Mouse (Mus musculus): ENCODE measurements around the gene Pop5. TPM values are rescaled to one million over a fixed set of nuclear protein-coding genes. Genes with fewer than 3 reads are reported as not detected.

Gene Pop5
- polyA plus RNA-seq, 1 experiment from 2014 or later = 103 TPM

GRCm38 (mm10) chr5:115220931-115221640 is 14.6 kb upstream of the Pop5 start:
- WGBS = 38% methylated on average over 13 of the region's 13 CpGs
- ATAC-seq (ENCODE audit: low FRiP score) = no peak
- H3K9me3 ChIP-seq = no peaks in the 10 kb centered on the region
- H3K27ac ChIP-seq = no peak overlapping the region
- H3K27me3 ChIP-seq = peaks cover 17% of the 10 kb centered on the region
- H3K9ac ChIP-seq = peak overlapping the region; percentile 40; the same call in 1 of the 2 replicates
- H3K4me2 ChIP-seq = no peak overlapping the region
- H3K36me3 ChIP-seq = no peaks in the 10 kb centered on the region
- peaks cover 14% of the 10 kb centered on the region for H3K4me1 ChIP-seq (replicated peaks)
- no peak overlapping the region for H3K4me3 ChIP-seq

GRCm38 (mm10) chr5:115222485-115222884 is 13.2 kb upstream of the Pop5 start:
- Histone ChIP-seq H3K27me3 (peaks cover 10% of the 10 kb centered on the region), H3K9ac (no peak overlapping the region), H3K27ac (no peak overlapping the region), H3K4me1 (replicated peaks) (peaks cover 14% of the 10 kb centered on the region), H3K9me3 (no peaks in the 10 kb centered on the region), H3K4me2 (no peak overlapping the region), H3K36me3 (no peaks in the 10 kb centered on the region), H3K4me3 (no peak overlapping the region)
- 84% methylated on average over 3 of the region's 3 CpGs for WGBS
- ATAC-seq (ENCODE audit: low FRiP score) = no peak

- Histone ChIP-seq H3K4me1 (replicated peaks) (peaks cover 15% of the 10 kb centered on the region), H3K9me3 (no peaks in the 10 kb centered on the region), H3K36me3 (no peaks in the 10 kb centered on the region), H3K27me3 (peaks cover 41% of the 10 kb centered on the region), H3K9ac (no peak overlapping the region), H3K4me2 (no peak overlapping the region), H3K27ac (no peak overlapping the region), H3K4me3 (no peak overlapping the region)
- ATAC-seq (ENCODE audit: low FRiP score) = 0 out of 2 replicates have a peak, but pooled peaks have one; percentile 27
- 59% methylated on average over 15 of the region's 15 CpGs for WGBS
Observed at GRCm38 (mm10) chr5:115230830-115231551, 4.6 kb upstream of the Pop5 start.

- H3K27ac ChIP-seq = no peak overlapping the region
- H3K4me2 ChIP-seq = no peak overlapping the region
- no peak overlapping the region for H3K9ac ChIP-seq
- H3K36me3 ChIP-seq = no peaks in the 10 kb centered on the region
- 43% methylated on average over 16 of the region's 16 CpGs for WGBS
- no peaks in the 10 kb centered on the region for H3K9me3 ChIP-seq
- no peak for ATAC-seq (ENCODE audit: low FRiP score)
- no peak overlapping the region for H3K4me3 ChIP-seq
- peaks cover 45% of the 10 kb centered on the region for H3K27me3 ChIP-seq
- peaks cover 15% of the 10 kb centered on the region for H3K4me1 ChIP-seq (replicated peaks)
Observed at GRCm38 (mm10) chr5:115231552-115232120, 4.0 kb upstream of the Pop5 start.

- 70% methylated on average over 6 of the region's 6 CpGs for WGBS
- H3K4me1 ChIP-seq (replicated peaks) = peaks cover 18% of the 10 kb centered on the region
- H3K9me3 ChIP-seq = no peaks in the 10 kb centered on the region
- H3K4me3 ChIP-seq = no peak overlapping the region
- no peak overlapping the region for H3K27ac ChIP-seq
- no peaks in the 10 kb centered on the region for H3K36me3 ChIP-seq
- no peak overlapping the region for H3K4me2 ChIP-seq
- H3K27me3 ChIP-seq = peaks cover 45% of the 10 kb centered on the region
- no peak for ATAC-seq (ENCODE audit: low FRiP score)
- H3K9ac ChIP-seq = no peak overlapping the region
Observed at GRCm38 (mm10) chr5:115232516-115232915, 3.1 kb upstream of the Pop5 start.

GRCm38 (mm10) chr5:115233031-115233780 is 2.4 kb upstream of the Pop5 start:
- Histone ChIP-seq H3K27ac (no peak overlapping the region), H3K4me3 (no peak overlapping the region), H3K4me1 (replicated peaks) (peaks cover 22% of the 10 kb centered on the region), H3K36me3 (no peaks in the 10 kb centered on the region), H3K27me3 (peaks cover 45% of the 10 kb centered on the region), H3K9ac (no peak overlapping the region), H3K4me2 (no peak overlapping the region), H3K9me3 (no peaks in the 10 kb centered on the region)
- WGBS = 95% methylated on average over 14 of the region's 14 CpGs
- ATAC-seq (ENCODE audit: low FRiP score) = no peak

- no peaks in the 10 kb centered on the region for H3K9me3 ChIP-seq
- no peak overlapping the region for H3K4me3 ChIP-seq
- H3K27ac ChIP-seq = no peak overlapping the region
- H3K9ac ChIP-seq = no peak overlapping the region
- H3K27me3 ChIP-seq = peaks cover 45% of the 10 kb centered on the region
- peaks cover 33% of the 10 kb centered on the region for H3K4me1 ChIP-seq (replicated peaks)
- no peak overlapping the region for H3K4me2 ChIP-seq
- no peaks in the 10 kb centered on the region for H3K36me3 ChIP-seq
- 53% methylated on average over 6 of the region's 6 CpGs for WGBS
- no peak for ATAC-seq (ENCODE audit: low FRiP score)
Observed at GRCm38 (mm10) chr5:115234519-115234918, 1.1 kb upstream of the Pop5 start.

GRCm38 (mm10) chr5:115235323-115235771 is 289 bp upstream of the Pop5 start:
- Histone ChIP-seq H3K27me3 (peaks cover 50% of the 10 kb centered on the region), H3K4me2 (peak overlapping the region; percentile 71), H3K36me3 (peaks cover 8% of the 10 kb centered on the region), H3K4me3 (peak overlapping the region; percentile 46), H3K27ac (peak overlapping the region; percentile 82), H3K9me3 (no peaks in the 10 kb centered on the region), H3K9ac (peak overlapping the region; percentile 74), H3K4me1 (replicated peaks) (peaks cover 33% of the 10 kb centered on the region)
- WGBS = under 1% methylated on average over 43 of the region's 45 CpGs
- ATAC-seq (ENCODE audit: low FRiP score) = peak; percentile 34

- WGBS = under 1% methylated on average over 87 of the region's 88 CpGs
- Histone ChIP-seq H3K27me3 (peaks cover 29% of the 10 kb centered on the region), H3K36me3 (peaks cover 35% of the 10 kb centered on the region), H3K9ac (peak overlapping the region; percentile 84), H3K4me3 (peak overlapping the region; percentile 85), H3K27ac (peak overlapping the region; percentile 81), H3K4me2 (peak overlapping the region; percentile 93), H3K9me3 (no peaks in the 10 kb centered on the region), H3K4me1 (replicated peaks) (peaks cover 26% of the 10 kb centered on the region)
- peak; percentile 82 for ATAC-seq (ENCODE audit: low FRiP score)
Observed at GRCm38 (mm10) chr5:115237803-115238728, 2.4 kb downstream of the Pop5 start.

- Histone ChIP-seq H3K36me3 (peaks cover 42% of the 10 kb centered on the region), H3K9me3 (no peaks in the 10 kb centered on the region), H3K9ac (peak overlapping the region; percentile 84), H3K4me2 (peak overlapping the region; percentile 93), H3K27me3 (peaks cover 22% of the 10 kb centered on the region), H3K4me3 (peak overlapping the region; percentile 85), H3K27ac (no peak overlapping the region), H3K4me1 (replicated peaks) (peaks cover 26% of the 10 kb centered on the region)
- 8% methylated on average over 11 of the region's 11 CpGs for WGBS
- no peak for ATAC-seq (ENCODE audit: low FRiP score)
Observed at GRCm38 (mm10) chr5:115238729-115239195, 3.1 kb downstream of the Pop5 start.

- ATAC-seq (ENCODE audit: low FRiP score) = no peak
- no peak overlapping the region for H3K4me3 ChIP-seq
- peak overlapping the region; percentile 35; the same call in 1 of the 2 replicates for H3K9ac ChIP-seq
- H3K4me2 ChIP-seq = no peak overlapping the region
- no peak overlapping the region for H3K27ac ChIP-seq
- H3K9me3 ChIP-seq = no peaks in the 10 kb centered on the region
- peaks cover 12% of the 10 kb centered on the region for H3K27me3 ChIP-seq
- peaks cover 56% of the 10 kb centered on the region for H3K36me3 ChIP-seq
- WGBS = 87% methylated on average over 11 of the region's 11 CpGs
- H3K4me1 ChIP-seq (replicated peaks) = peaks cover 22% of the 10 kb centered on the region
Observed at GRCm38 (mm10) chr5:115240191-115240590, 4.6 kb downstream of the Pop5 start.

All from hindbrain, embryonic 13.5 days (tissue).